Mouse (Mus musculus) embryonic facial prominence, embryonic 13.5 days (tissue): ENCODE measurements around the gene Tubgcp4. TPM values are rescaled to one million over a fixed set of nuclear protein-coding genes. Genes with fewer than 3 reads are reported as not detected.
"Not testable (repeated sequence)": the region's sequence is repeated elsewhere in the genome, so short reads cannot be mapped to it uniquely, and the experiment has no call there.

Experiments
- ATAC-seq: fragments of 200-750 bp; cut with Nextera tagmentation; 2 replicates; pipeline ENCODE4 v1.8.0; 2017; ENCODE audit warnings: low read depth; ENCODE audit not compliant: insufficient number of reproducible peaks, insufficient read depth, low FRiP score, low TSS enrichment
- H3K27ac ChIP-seq: fragments of 300-500 bp; sonication (generic); 2 replicates; pipeline ENCODE4 v1.5.1; 2015; ENCODE audit warnings: moderate library complexity, mild to moderate bottlenecking, inconsistent platforms
- H3K27me3 ChIP-seq: fragments of 300-500 bp; sonication (generic); 2 replicates; pipeline ENCODE4 v1.6.1; 2015; ENCODE audit warnings: mild to moderate bottlenecking, inconsistent platforms
- H3K36me3 ChIP-seq: fragments of 300-500 bp; sonication (generic); 2 replicates; pipeline ENCODE4 v1.6.1; 2015; ENCODE audit warnings: mild to moderate bottlenecking, inconsistent platforms
- H3K4me1 ChIP-seq: fragments of 300-500 bp; sonication (generic); 2 replicates; pipeline ENCODE4 v1.6.1; 2015; ENCODE audit warnings: inconsistent platforms
- H3K4me2 ChIP-seq: fragments of 300-500 bp; sonication (generic); 2 replicates; pipeline ENCODE4 v1.6.1; 2015; ENCODE audit warnings: moderate library complexity, mild to moderate bottlenecking, inconsistent platforms
- H3K4me3 ChIP-seq: fragments of 300-500 bp; sonication (generic); 2 replicates; pipeline ENCODE4 v1.5.1; 2015; ENCODE audit warnings: mild to moderate bottlenecking, inconsistent platforms
- H3K9ac ChIP-seq: fragments of 300-500 bp; sonication (generic); 2 replicates; pipeline ENCODE4 v1.6.1; 2015; ENCODE audit warnings: mild to moderate bottlenecking, inconsistent platforms
- H3K9me3 ChIP-seq: fragments of 300-500 bp; sonication (generic); 2 replicates; pipeline ENCODE4 v1.6.1; 2016; ENCODE audit warnings: inconsistent platforms
- WGBS: fragments of 180-500 bp; shearing (Covaris S2); methylation state at CpG from one replicate; pipeline ENCODE4 v1.1.7; 2015; ENCODE audit warnings: mixed read lengths; 5-methylcytosine and 5-hydroxymethylcytosine counted together
- polyA plus RNA-seq: library from polyadenylated mRNA; unstranded; fragments of >200 nt; fragmentation: Nextera tagmentation; extraction: Ambion mirVana; gene quantifications from 2 replicates; pipeline ENCODE4 v1.2.1, GENCODE M21; 2015

The Tubgcp4 gene
- polyA plus RNA-seq: 68.0 and 71.4 TPM in 2 replicates

DNA sequence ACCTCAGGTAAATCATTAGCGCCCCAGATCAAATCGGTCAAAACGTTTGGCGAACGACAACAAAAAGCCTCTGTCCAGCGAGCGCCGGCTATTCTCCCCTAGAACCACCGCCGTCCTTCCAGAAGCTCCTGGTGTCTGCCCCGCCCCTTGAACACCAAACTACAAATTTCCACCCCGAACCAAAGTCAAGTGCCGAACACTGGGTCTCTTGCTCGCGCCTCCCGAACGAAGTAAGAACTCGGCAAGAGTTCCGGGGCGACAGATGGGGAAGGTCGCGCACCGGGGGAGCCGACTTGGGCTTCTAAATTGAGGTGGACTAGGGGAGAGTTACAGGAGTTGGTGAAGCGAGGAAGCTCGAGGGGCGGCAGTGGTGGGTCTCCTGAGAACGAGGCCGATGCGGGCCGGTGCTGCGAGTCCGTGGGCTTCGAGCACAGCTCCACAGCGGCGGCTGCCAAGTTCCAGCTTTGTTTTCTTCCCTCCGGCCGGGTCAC, at the start of gene Tubgcp4:
TSS of gene Tubgcp4 (plus strand) at position 174 of the 491 bp plus-strand sequence.
- H3K9me3 ChIP-seq: no peaks in the 10 kb centered on the region
- peak within 1 kb of the TSS; percentile 92 for H3K27ac ChIP-seq
- peak within 1 kb of the TSS; percentile 77 for H3K4me2 ChIP-seq
- peak within 1 kb of the TSS; percentile 90 for H3K4me3 ChIP-seq
- no peaks in the 10 kb centered on the region for H3K27me3 ChIP-seq
- WGBS: 0% methylated on average over 36 of the region's 38 CpGs
- peaks cover 28% of the 10 kb centered on the region for H3K4me1 ChIP-seq
- peak within 1 kb of the TSS; percentile 88 for H3K9ac ChIP-seq
- peak; percentile 12; the same call in 1 of the 2 replicates for ATAC-seq
- H3K36me3 ChIP-seq: peaks cover 38% of the 10 kb centered on the region

GRCm38 (mm10) chr2:121126302-121126701, 44.2 kb upstream of the Tubgcp4 start:
- WGBS: 94% methylated on average over 5 of the region's 5 CpGs
- H3K27me3 ChIP-seq: not testable (repeated sequence)

DNA sequence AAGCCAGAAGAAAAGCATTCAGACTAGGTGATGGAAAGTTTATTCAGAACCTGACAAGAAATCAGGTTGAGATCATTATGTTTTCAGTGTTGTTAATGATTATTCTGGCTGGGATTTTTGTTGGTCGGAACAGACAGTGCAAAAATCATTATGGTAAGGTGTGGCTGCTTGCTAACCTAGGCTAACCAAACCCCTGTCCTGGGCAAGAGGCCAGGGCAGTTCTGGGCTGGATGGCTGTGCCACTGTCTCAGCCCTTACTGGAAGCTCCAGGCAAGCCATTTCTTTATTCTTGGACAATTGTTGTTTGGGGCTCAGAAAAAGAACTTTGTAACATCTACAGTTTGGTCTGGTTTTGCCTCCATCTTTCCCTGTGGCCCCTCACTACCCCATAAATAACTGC, 42.9 kb upstream of the Tubgcp4 start:
- no peak overlapping the region for H3K4me3 ChIP-seq
- H3K4me1 ChIP-seq: no peaks in the 10 kb centered on the region
- WGBS: 70% methylated on average over 1 of the region's 1 CpGs

More at GRCm38 (mm10) chr2:121126302-121126701, 44.2 kb upstream of the Tubgcp4 start:
- H3K9ac ChIP-seq, H3K4me2 ChIP-seq, H3K4me1 ChIP-seq, H3K4me3 ChIP-seq, H3K27ac ChIP-seq, H3K9me3 ChIP-seq, H3K36me3 ChIP-seq, ATAC-seq: not testable (repeated sequence)

DNA sequence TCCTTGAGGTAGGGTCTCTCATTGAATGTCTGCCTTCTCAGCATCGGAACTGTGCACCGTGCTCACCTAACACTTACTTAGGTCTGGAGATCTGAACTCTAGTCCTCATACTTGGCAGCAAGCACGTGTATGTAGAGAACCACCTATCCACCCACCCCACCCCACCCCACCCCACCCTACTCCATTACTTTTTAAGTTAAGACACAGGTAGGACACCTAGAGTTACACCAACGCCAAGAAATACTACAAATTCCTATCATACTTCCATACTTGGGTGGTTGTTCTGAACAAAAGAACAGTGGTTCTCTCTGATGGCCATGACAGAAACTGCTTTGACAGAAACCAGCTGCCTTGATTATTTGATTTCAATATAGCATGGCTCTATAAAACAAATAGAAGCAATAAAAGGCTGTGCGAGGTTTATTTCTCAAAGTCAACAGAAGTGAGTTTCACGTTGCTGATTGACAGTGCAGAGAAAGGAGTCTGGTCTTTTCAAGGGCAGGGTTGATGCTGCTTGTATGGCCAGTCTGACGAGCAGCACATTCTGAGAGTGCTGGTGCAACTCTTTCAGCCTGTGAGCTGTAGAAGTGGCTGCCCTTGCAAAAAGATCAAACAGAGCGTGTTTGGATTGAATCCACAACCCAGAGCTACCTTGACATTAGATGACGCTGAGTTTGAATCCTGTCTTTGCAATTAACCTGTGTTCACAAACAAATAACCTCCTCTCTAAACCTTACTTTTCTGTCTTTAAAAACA, 41.4 kb upstream of the Tubgcp4 start:
- H3K36me3 ChIP-seq: no peaks in the 10 kb centered on the region
- no peak overlapping the region for H3K27ac ChIP-seq
- no peak overlapping the region for H3K9ac ChIP-seq
- 62% methylated on average over 9 of the region's 9 CpGs for WGBS
- H3K4me3 ChIP-seq: no peak overlapping the region
- ATAC-seq: no peak
- no peaks in the 10 kb centered on the region for H3K27me3 ChIP-seq
- H3K9me3 ChIP-seq: no peaks in the 10 kb centered on the region
- no peaks in the 10 kb centered on the region for H3K4me1 ChIP-seq
- H3K4me2 ChIP-seq: no peak overlapping the region

More for the DNA sequence above, 42.9 kb upstream of the Tubgcp4 start:
- H3K9ac ChIP-seq: no peak overlapping the region
- H3K4me2 ChIP-seq: no peak overlapping the region
- no peak overlapping the region for H3K27ac ChIP-seq
- H3K36me3 ChIP-seq: no peaks in the 10 kb centered on the region
- H3K9me3 ChIP-seq: no peaks in the 10 kb centered on the region
- ATAC-seq: no peak
- no peaks in the 10 kb centered on the region for H3K27me3 ChIP-seq

GRCm38 (mm10) chr2:121132822-121133221, 37.6 kb upstream of the Tubgcp4 start:
- ATAC-seq: no peak
- Histone ChIP-seq H3K36me3 (peaks cover 4% of the 10 kb centered on the region; the same call in 1 of the 2 replicates), H3K9ac (no peak overlapping the region), H3K4me2 (no peak overlapping the region), H3K27me3 (no peaks in the 10 kb centered on the region), H3K4me3 (no peak overlapping the region), H3K4me1 (no peaks in the 10 kb centered on the region), H3K27ac (no peak overlapping the region), H3K9me3 (no peaks in the 10 kb centered on the region)
- 60% methylated on average over 1 of the region's 1 CpGs for WGBS

DNA sequence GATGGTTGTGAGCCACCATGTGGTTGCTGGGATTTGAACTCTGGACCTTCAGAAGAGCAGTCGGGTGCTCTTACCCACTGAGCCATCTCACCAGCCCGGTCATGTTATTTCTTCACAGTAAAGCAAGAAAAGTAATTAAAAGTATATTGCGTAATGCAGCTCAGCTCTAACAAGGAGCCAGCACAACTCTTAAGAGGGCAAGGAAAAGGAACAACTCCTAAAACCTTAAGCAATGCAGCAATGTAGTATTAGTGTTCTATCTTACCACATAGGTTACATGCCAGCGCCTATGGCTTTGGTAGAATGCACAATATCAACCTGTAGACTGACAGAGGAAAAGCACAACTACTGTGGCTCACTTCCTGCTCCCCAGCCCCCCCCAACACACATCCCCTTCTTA, 33.1 kb upstream of the Tubgcp4 start:
- H3K9ac ChIP-seq: no peak overlapping the region
- WGBS: 95% methylated on average over 4 of the region's 4 CpGs

DNA sequence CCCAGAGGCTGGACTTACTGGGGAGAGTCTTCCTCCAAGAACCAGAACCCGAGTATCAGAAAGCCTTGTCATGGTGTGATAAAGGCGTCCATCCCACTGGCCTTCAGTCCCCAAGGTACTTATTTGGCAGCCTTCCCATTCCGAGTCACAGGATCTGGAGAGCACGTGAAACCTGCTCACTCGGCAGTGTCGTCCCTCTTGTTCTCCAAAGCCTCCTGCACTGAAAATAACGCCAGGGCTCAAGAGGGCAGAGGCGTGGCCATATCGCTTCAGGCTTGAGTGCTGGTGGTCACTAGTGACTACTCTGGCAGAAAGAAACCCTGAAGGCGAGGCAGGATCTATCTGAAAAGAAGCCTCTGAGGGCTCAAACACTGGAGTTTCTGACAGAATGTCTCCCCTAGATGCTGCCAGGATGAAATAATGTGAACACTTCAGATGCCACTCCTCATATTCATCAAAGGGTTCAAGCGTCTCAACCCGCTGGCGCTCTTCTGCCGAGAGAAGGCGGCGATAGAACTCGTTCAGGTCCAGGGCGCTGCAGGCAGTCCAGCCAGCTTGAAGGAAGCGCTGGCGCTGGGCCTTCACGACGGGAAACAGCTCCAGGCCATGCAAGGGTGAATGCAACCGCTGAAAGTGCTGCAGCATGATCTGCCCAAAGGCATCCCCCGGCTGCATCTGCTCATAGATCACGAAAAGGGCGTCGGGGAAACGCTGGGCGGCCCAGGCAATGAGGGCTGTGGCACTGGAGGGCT, 31.0 kb upstream of the Tubgcp4 start:
- peak; percentile 49 for ATAC-seq
- H3K9ac ChIP-seq: peak overlapping the region; percentile 92
- peaks cover 20% of the 10 kb centered on the region for H3K4me1 ChIP-seq
- H3K36me3 ChIP-seq: peaks cover 27% of the 10 kb centered on the region
- no peaks in the 10 kb centered on the region for H3K27me3 ChIP-seq
- H3K4me2 ChIP-seq: peak overlapping the region; percentile 92
- no peaks in the 10 kb centered on the region for H3K9me3 ChIP-seq
- H3K27ac ChIP-seq: peak overlapping the region; percentile 99
- WGBS: 57% methylated on average over 29 of the region's 29 CpGs
- H3K4me3 ChIP-seq: peak overlapping the region; percentile 72

More for the DNA sequence above, 33.1 kb upstream of the Tubgcp4 start:
- no peak overlapping the region for H3K4me2 ChIP-seq
- ATAC-seq: no peak
- no peak overlapping the region for H3K27ac ChIP-seq
- H3K36me3 ChIP-seq: peaks cover 21% of the 10 kb centered on the region
- peaks cover 20% of the 10 kb centered on the region for H3K4me1 ChIP-seq
- no peaks in the 10 kb centered on the region for H3K27me3 ChIP-seq
- no peaks in the 10 kb centered on the region for H3K9me3 ChIP-seq
- H3K4me3 ChIP-seq: no peak overlapping the region

DNA sequence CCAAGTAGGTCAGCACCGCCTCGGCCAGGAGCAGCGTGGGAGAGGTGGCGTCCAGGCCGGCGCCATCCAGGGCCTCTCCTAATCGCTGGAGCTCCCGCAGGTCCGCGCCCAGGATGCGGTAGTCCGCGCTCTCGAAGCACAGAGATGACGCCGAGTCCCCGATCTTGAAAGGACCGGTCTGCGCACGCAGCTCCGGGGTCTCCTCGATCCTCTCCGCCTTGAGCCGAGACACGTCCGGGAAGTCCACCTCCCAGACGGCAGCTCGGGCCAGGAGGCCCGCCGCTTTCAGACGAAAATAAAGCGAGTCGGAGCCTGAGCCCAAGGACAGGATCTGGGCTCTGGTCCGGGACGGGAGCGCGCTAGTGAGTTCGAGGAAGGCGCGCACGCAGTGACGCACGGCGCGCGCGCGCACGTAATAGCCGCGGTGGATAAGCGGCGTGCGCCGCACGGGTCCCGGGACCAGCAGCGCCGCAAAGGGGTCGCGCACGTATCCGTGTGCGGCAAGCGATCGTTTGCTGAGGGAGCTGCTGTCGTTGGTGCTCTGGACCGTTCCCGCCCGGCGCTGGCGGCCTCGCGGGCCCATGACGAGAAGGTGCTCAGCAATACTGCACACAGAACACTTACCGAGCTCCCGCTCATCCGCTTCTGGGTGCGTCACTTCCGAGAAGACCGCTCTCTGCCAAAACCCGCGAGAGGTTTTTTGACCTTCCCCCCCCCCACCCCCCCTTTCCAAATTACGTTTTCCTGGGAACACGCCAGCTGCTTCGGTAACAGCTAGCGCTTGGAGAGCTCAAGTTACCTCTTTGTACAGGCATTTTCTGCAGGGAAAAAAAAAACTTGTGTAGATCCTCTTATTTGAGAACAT, 30.2 kb upstream of the Tubgcp4 start, which contains the start of the genes Adal and Lcmt2:
TSS of gene Adal (plus strand) at position 411 of the 865 bp plus-strand sequence.
TSS of gene Lcmt2 (minus strand) at position 636 of the 865 bp plus-strand sequence.
- Histone ChIP-seq H3K36me3 (peaks cover 27% of the 10 kb centered on the region), H3K9me3 (no peaks in the 10 kb centered on the region), H3K9ac (peak within 1 kb of the TSS; percentile 92), H3K4me2 (peak within 1 kb of the TSS; percentile 92), H3K27me3 (no peaks in the 10 kb centered on the region), H3K4me3 (peak within 1 kb of the TSS; percentile 72), H3K27ac (peak within 1 kb of the TSS; percentile 99), H3K4me1 (peaks cover 20% of the 10 kb centered on the region)
- peak; percentile 92 for ATAC-seq
- WGBS: 1% methylated on average over 87 of the region's 87 CpGs

GRCm38 (mm10) chr2:121141216-121142035, 29.0 kb upstream of the Tubgcp4 start:
- 73% methylated on average over 16 of the region's 16 CpGs for WGBS
- Histone ChIP-seq H3K27me3 (no peaks in the 10 kb centered on the region), H3K4me3 (peak overlapping the region; percentile 72), H3K27ac (peak overlapping the region; percentile 99), H3K9ac (peak overlapping the region; percentile 92), H3K4me2 (peak overlapping the region; percentile 92), H3K9me3 (no peaks in the 10 kb centered on the region), H3K4me1 (peaks cover 20% of the 10 kb centered on the region), H3K36me3 (peaks cover 35% of the 10 kb centered on the region)
- no peak for ATAC-seq

- no peak overlapping the region for H3K4me3 ChIP-seq
- WGBS: 62% methylated on average over 2 of the region's 2 CpGs
- H3K9ac ChIP-seq: no peak overlapping the region
- no peak overlapping the region for H3K4me2 ChIP-seq
- H3K4me1 ChIP-seq: peaks cover 20% of the 10 kb centered on the region
- H3K36me3 ChIP-seq: peaks cover 43% of the 10 kb centered on the region
- no peak overlapping the region for H3K27ac ChIP-seq
- ATAC-seq: no peak
- no peaks in the 10 kb centered on the region for H3K27me3 ChIP-seq
- H3K9me3 ChIP-seq: no peaks in the 10 kb centered on the region
Measured at GRCm38 (mm10) chr2:121142415-121142814, 28.0 kb upstream of the Tubgcp4 start.
